Mouse (Mus musculus) stomach, embryonic 14.5 days (tissue): ENCODE results near the gene Serbp1. TPM values are rescaled to one million over a fixed set of nuclear protein-coding genes. Genes with fewer than 3 reads are reported as not detected.

Experiments
- ATAC-seq: fragments of 200-750 bp; cut with Nextera tagmentation; 2 replicates; pipeline ENCODE4 v1.8.0; 2017; ENCODE audit warnings: low read depth, moderate TSS enrichment; ENCODE audit not compliant: insufficient number of reproducible peaks, insufficient read depth, low FRiP score
- H3K27ac ChIP-seq: fragments of 300-500 bp; sonication (generic); 2 replicates; pipeline ENCODE4 v1.5.1; 2014; ENCODE audit warnings: mild to moderate bottlenecking, low read length, moderate library complexity, mixed read lengths
- H3K27me3 ChIP-seq: fragments of 300-500 bp; sonication (generic); 2 replicates; pipeline ENCODE4 v1.6.1; 2014; ENCODE audit warnings: low read length, control low read depth, mixed read lengths; ENCODE audit not compliant: control insufficient read depth, insufficient read depth
- H3K36me3 ChIP-seq: fragments of 300-500 bp; sonication (generic); 2 replicates; pipeline ENCODE4 v1.6.1; 2014; ENCODE audit warnings: mild to moderate bottlenecking, control low read depth, low read length, moderate library complexity, mixed read lengths; ENCODE audit not compliant: control insufficient read depth, insufficient read depth
- H3K4me1 ChIP-seq: fragments of 300-500 bp; sonication (generic); 2 replicates; pipeline ENCODE4 v1.6.1; 2014; ENCODE audit warnings: low read length, control low read depth, mixed read lengths; ENCODE audit not compliant: control insufficient read depth, insufficient read depth
- H3K4me2 ChIP-seq: fragments of 300-500 bp; sonication (generic); replicated peaks from 2 replicates; pipeline ENCODE4 v1.6.1; 2014; ENCODE audit warnings: low read depth, low read length, control low read depth
- H3K4me3 ChIP-seq: fragments of 300-500 bp; sonication (generic); 2 replicates; pipeline ENCODE4 v1.5.1; 2014; ENCODE audit warnings: low read depth, low read length, control low read depth
- H3K9ac ChIP-seq: fragments of 300-500 bp; sonication (generic); replicated peaks from 2 replicates; pipeline ENCODE4 v1.6.1; 2014; ENCODE audit warnings: low read depth, mild to moderate bottlenecking, control low read depth, low read length, moderate library complexity, mixed read lengths
- H3K9me3 ChIP-seq: fragments of 300-500 bp; sonication (generic); 2 replicates; pipeline ENCODE4 v1.6.1; 2016; ENCODE audit warnings: low read depth, low read length, control low read depth; ENCODE audit not compliant: control insufficient read depth
- WGBS: fragments of 180-500 bp; shearing (Covaris S2); extraction: QIAGEN DNeasy Blood & Tissue Kit; methylation state at CpG from one replicate; pipeline ENCODE4 v1.1.7; 2014; 5-methylcytosine and 5-hydroxymethylcytosine counted together
- polyA plus RNA-seq: library from polyadenylated mRNA; unstranded; fragments of >200 nt; fragmentation: Nextera tagmentation; extraction: Ambion mirVana; gene quantifications from 2 replicates; pipeline ENCODE4 v1.2.1, GENCODE M21; 2014

The Serbp1 gene
- 414 and 457 TPM in 2 replicates for polyA plus RNA-seq

DNA sequence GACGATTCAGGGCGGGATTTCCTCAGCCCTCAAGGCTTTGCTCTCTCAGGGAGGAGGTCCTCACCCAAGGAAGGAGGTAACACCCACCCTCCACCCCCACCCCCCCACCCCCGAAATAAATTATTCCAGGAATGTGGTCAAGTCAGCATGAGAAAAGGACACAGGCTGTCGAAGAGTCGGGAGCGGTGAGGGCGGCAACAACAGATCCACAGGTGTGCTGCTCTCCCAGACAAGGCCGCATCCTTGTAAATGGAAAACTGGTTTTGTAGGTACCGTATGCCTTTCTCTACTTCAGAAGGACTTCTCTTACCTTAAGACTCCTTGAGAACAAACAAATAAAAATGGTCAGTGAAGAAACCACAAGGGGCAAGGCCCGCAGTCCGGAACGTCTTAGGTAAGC, at the start of gene Serbp1:
Gene Serbp1 (plus strand): TSS at position 200 of the 400 bp plus-strand sequence.
- H3K27ac ChIP-seq = no peak within 1 kb of the TSS
- H3K4me3 ChIP-seq = no peak within 1 kb of the TSS
- no peaks in the 10 kb centered on the region for H3K9me3 ChIP-seq
- no peaks in the 10 kb centered on the region for H3K36me3 ChIP-seq
- H3K4me1 ChIP-seq = no peaks in the 10 kb centered on the region
- H3K4me2 ChIP-seq = no peak within 1 kb of the TSS
- H3K9ac ChIP-seq = no peak within 1 kb of the TSS
- 24% methylated on average over 12 of the region's 12 CpGs for WGBS
- H3K27me3 ChIP-seq = no peaks in the 10 kb centered on the region
- no peak for ATAC-seq

DNA sequence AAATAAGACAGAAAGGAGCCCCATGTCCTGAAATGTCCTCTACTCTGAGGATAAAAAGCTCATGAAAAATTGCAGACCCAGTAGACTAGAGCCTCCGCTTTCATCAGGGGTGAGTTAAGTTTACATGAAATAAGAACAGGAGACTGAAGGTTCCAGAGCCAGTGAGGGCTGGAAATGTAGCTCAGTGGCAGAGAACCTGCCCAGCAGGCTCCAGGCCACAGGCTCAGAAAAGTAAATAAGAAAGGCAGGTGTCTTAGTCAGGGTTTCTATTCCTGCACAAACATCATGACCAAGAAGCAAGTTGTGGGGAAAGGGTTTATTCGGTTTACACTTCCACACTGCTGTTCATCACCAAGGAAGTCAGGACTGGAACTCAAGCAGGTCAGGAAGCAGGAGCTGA, 44.4 kb upstream of the Serbp1 start:
- Histone ChIP-seq H3K9me3 (no peaks in the 10 kb centered on the region), H3K4me1 (0 out of 2 replicates have a peak, but pooled peaks cover 4% of the 10 kb centered on the region), H3K27ac (no peak overlapping the region), H3K36me3 (no peaks in the 10 kb centered on the region), H3K9ac (no peak overlapping the region), H3K4me3 (no peak overlapping the region), H3K27me3 (no peaks in the 10 kb centered on the region), H3K4me2 (no peak overlapping the region)
- WGBS = 48% methylated on average over 2 of the region's 2 CpGs
- ATAC-seq = no peak

DNA sequence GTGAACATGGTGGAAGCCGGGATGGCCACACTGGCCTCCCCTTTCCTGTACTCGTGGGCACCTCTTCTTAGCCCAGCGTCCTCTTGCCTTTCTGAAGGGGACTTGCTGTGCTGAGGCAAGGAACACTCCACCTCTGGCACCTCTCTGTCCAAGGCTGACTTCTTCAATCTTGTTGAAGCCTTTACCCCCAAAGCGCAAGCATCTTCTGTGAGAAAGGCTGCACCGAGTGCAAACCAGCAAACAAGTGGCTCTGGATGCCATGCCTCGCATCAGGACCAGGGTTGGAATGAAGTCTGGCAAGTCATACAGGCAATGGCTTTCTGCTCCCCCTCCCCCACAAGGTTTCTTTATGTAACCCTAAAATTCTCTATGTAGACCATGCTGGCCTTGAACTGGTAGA, 43.4 kb upstream of the Serbp1 start:
- Histone ChIP-seq H3K4me1 (0 out of 2 replicates have a peak, but pooled peaks cover 4% of the 10 kb centered on the region), H3K9me3 (no peaks in the 10 kb centered on the region), H3K4me3 (no peak overlapping the region), H3K36me3 (no peaks in the 10 kb centered on the region), H3K27ac (no peak overlapping the region), H3K27me3 (no peaks in the 10 kb centered on the region), H3K4me2 (no peak overlapping the region), H3K9ac (no peak overlapping the region)
- ATAC-seq = no peak
- WGBS = 85% methylated on average over 6 of the region's 6 CpGs

DNA sequence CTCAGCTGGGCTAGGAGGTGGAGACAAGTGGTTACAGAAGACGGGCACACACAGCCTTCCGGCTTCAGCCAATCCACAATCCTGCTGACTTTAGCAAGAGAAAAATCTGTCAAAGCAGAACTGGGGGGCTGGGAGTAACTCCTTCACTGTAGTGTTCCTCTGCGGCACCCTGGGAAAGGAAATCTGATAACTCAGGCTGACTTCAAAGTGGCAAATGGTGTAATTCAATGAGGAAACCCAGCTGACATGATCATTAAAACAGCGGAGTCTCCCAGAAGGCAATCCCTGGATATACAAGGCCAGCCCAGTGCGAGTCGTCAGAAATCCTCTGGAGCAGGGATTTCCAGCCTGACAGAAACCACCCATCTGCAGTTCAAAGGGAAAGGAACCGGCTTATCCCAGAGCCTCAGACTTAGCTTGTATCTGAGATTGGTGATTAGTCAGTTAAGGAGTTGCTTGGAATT, 42.8 kb upstream of the Serbp1 start:
- Histone ChIP-seq H3K27ac (no peak overlapping the region), H3K9ac (no peak overlapping the region), H3K4me2 (no peak overlapping the region), H3K4me3 (no peak overlapping the region), H3K36me3 (no peaks in the 10 kb centered on the region), H3K27me3 (no peaks in the 10 kb centered on the region), H3K9me3 (no peaks in the 10 kb centered on the region), H3K4me1 (0 out of 2 replicates have a peak, but pooled peaks cover 4% of the 10 kb centered on the region)
- ATAC-seq = peak; percentile 49; the same call in 1 of the 2 replicates
- WGBS = 10% methylated on average over 7 of the region's 7 CpGs

DNA sequence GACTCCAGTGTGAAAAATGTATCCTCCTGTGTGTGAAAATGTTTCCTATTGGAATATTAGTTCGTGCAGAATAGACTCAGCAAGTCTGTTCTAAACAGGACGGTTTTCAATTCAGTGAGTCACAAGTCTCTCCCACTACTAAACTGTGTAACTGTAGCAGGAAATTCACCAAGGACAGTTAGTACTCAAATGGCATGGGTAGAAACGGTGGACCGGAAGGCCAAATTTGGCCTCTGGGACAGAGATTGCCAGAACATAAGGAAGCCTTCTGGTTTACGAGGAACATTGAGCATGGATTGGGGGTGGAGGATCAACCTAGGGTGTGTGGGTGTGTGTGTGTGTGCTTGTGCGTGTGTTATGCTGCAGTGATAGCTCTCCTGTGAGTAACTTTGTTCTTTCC, 41.2 kb upstream of the Serbp1 start:
- Histone ChIP-seq H3K9ac (no peak overlapping the region), H3K27me3 (no peaks in the 10 kb centered on the region), H3K4me1 (0 out of 2 replicates have a peak, but pooled peaks cover 4% of the 10 kb centered on the region), H3K4me2 (no peak overlapping the region), H3K4me3 (no peak overlapping the region), H3K9me3 (no peaks in the 10 kb centered on the region), H3K27ac (no peak overlapping the region), H3K36me3 (no peaks in the 10 kb centered on the region)
- WGBS = 86% methylated on average over 6 of the region's 6 CpGs
- no peak for ATAC-seq

DNA sequence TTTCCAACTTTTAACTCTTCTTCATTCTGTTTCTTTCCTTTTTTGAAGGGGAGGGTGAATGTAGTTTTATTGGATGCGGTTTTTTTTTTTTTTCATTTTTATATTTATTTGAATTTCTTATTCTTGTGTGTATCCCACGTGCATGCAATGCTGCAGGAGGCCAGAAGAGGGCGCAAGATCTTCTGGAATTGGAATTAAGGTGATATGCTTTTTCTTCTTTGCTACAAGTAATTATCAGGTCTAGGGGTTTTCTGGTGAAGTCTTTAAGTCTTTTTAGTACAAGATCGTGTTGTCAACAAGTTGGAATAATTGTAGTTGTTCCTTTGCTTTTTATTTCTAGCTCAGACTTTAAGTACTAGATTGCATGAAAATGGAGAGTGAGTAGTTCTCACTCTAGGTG, 39.9 kb upstream of the Serbp1 start:
- Histone ChIP-seq H3K27me3 (no peaks in the 10 kb centered on the region), H3K4me2 (no peak overlapping the region), H3K4me3 (no peak overlapping the region), H3K9ac (no peak overlapping the region), H3K9me3 (no peaks in the 10 kb centered on the region), H3K27ac (no peak overlapping the region), H3K4me1 (0 out of 2 replicates have a peak, but pooled peaks cover 4% of the 10 kb centered on the region), H3K36me3 (no peaks in the 10 kb centered on the region)
- ATAC-seq = no peak
- 28% methylated on average over 4 of the region's 4 CpGs for WGBS

DNA sequence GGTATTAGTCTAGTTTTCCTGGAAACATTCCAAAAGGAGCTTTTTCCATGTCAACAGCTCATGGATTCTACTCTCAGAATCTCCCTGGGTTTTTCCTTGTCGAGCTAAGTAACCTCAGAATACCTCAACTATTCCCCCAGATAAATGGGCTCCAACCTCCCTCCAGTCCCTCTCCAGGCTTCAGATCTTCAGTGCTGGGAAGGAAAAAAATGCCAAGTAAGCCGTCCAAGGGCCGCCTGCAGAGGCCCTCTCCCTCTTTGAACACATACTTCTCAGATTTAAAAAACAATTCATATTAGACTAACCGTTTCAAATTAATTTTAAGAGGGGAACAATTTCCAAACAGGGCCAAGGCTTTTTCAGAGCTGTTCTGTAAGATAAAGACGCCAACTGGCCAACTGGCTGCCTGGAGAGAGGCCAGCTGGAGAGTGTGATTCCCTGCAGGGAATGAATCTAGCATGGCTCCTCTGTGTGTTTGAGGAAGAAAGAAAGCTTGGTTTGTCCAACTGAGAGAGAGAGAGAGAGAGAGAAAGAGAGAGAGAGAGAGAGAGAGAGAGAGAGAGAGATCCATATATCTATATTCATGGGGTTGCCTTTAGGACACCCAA, 37.2 kb upstream of the Serbp1 start:
- Histone ChIP-seq H3K36me3 (no peaks in the 10 kb centered on the region), H3K27ac (no peak overlapping the region), H3K4me3 (no peak overlapping the region), H3K4me1 (no peaks in the 10 kb centered on the region), H3K9ac (no peak overlapping the region), H3K9me3 (no peaks in the 10 kb centered on the region), H3K4me2 (no peak overlapping the region), H3K27me3 (no peaks in the 10 kb centered on the region)
- no peak for ATAC-seq
- 36% methylated on average over 5 of the region's 5 CpGs for WGBS

DNA sequence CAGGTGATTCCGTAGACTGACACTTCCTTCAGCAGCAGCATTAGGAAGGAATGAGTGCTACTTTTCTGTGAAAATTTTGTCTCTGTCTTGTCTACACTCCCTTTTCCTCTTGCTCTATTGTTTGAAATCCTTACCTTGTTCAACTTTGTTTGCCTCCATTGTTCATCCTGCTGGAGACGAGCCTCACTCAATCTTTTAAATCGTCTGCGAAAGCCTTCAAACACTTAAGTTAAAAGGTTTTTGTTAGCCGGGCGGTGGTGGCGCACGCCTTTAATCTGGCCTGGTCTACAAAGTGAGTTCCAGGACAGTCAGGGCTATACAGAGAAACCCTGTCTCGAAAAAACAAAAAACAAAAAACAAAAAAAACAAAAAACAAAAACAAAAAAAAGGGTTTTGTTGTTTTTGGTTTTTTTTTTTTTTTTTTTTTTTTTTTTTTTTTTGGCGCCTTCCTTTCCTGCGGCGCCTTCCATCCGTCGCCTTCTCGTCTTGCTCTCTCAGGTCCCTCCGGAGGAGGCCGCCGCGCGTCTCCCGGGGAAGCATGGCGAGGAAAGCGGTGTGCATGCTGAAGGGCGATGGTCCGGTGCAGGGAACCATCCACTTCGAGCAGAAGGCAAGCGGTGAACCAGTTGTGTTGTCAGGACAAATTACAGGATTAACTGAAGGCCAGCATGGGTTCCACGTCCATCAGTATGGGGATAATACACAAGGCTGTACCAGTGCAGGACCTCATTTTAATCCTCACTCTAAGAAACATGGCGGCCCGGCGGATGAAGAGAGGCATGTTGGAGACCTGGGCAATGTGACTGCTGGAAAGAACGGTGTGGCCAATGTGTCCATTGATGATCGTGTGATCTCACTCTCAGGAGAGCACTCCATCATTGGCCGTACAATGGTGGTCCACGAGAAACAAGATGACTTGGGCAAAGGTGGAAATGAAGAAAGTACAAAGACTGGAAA, 32.6 kb upstream of the Serbp1 start:
- Histone ChIP-seq H3K9me3 (no peaks in the 10 kb centered on the region), H3K27me3 (no peaks in the 10 kb centered on the region), H3K27ac (no peak overlapping the region), H3K4me3 (no peak overlapping the region), H3K4me2 (no peak overlapping the region), H3K9ac (no peak overlapping the region), H3K36me3 (no peaks in the 10 kb centered on the region), H3K4me1 (no peaks in the 10 kb centered on the region)
- no peak for ATAC-seq
- 71% methylated on average over 35 of the region's 35 CpGs for WGBS
